Mouse (Mus musculus) gonadal fat pad, adult 2 months (tissue): ENCODE data around the gene 4933407L21Rik. TPM values are rescaled to one million over a fixed set of nuclear protein-coding genes. Genes with fewer than 3 reads are reported as not detected.

Experiments
- DNase-seq: peaks from one replicate; pipeline ENCODE4 v3.0.0-alpha.2; 2012; ENCODE audit warnings: low read depth
- polyA plus RNA-seq: library from polyadenylated mRNA; depleted of rRNA; stranded (reverse); fragments of >200 nt; gene quantifications from 2 replicates; pipeline ENCODE4 v1.2.3, GENCODE M21; 2012; rRNA removed

Gene 4933407L21Rik
- polyA plus RNA-seq: 0.58 and 2.1 TPM in 2 replicates

DNA sequence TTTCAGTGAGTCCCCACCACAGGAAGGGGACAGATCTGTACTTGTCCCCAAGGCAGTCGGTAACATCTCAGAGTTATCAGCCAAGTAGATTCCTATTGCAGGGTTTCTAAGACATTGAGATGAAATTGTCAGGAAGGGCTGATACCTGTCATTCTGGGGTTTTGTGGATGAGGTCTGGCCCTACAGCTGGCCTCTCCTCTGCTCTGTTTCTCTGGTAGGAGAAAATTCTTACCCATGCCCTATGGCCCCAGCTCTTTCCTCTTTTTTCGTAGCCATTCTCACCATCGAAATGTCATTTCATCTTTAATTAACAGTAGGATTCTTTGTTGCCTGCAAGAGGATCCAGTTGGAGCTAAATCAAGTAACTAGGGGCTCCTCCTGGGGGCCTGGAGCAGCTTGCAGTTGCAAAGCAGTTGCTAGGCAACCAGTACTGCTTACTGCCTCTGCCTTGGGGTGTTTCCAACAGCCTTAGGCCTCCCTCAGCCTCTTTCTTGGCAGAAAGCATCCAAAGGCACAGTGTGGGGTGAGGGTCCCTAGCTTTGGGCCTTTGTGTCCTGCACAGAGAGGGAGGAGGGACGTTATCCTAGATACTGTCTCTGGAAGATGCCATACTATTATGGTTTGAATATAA lies at the start of gene 4933407L21Rik:
Gene 4933407L21Rik (plus strand): TSS at position 427 of the 631 bp plus-strand sequence.
- no peak for DNase-seq

DNA sequence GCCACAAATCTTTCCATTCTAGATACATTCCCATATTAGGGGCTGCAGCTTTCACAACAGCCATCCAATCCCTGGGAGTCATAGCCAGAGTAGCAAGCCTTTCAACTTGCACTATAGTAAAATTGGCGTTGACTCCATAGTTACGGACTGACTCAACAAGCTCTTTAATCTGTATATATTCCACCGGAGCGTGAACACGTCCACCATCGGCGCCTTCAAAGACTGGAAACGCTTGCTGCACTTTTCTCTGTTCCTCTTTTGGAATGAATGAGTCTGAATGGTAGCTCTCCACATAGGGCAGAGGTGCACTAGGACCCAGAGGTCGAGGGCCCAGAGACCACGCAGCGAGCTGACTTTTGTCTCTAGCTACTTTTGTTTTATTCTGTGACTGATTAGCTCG lies 46.3 kb upstream of the 4933407L21Rik start:
- no peak for DNase-seq

DNA sequence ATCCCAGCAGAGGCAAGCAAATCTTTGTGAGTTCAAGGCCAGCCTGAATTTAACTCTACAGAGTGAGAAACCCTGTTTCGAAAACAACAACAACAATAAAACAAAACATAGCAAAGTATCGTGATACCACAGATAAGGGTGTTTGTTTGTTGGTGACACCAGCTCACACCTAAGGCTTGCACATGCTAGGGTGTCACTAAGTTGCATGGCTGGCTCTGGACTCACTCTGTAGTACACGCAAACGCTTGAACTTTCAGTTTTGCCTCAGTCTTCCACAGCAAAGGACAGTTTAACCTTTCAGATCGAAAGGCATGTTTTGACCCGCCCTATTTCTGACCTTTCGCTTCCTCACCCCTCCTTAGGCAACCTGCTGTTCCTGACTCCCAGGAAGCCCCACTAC lies 41.1 kb upstream of the 4933407L21Rik start:
- DNase-seq: no peak

- DNase-seq: peak; percentile 24
Measured at GRCm38 (mm10) chr1:85894231-85894747, 34.0 kb upstream of the 4933407L21Rik start, which contains the start of gene Itm2c. Gene Itm2c (plus strand): TSS chr1:85894281.

DNA sequence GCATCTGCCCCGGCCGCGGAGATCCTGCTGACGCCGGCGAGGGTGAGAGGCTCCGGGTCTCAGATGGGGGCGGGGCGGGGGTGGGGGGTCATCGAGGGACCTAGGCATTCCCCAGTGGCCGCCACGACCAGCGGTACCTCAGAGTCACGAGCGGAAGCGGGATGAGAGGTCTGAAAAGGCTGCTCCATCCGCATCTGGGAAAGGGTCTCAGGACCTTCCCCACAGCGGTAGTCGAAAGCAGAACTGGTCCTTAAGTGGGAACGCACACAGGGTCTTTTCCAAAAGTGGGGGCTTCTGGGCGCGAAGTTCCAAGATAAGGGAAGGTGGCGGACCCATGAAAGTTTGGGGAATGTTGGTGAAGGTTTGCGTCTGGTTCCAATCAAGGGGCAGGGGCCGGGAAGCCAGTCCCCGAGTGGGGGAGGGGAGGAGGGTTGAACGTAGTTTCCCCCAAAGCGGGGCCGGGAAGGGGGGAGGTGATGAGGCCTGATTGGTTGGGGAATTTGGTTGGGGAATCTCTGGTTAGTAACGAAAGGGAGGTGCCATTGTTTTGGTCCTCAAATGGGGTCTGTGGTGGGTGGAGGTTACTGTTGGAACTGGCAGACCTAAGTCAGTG lies 33.4 kb upstream of the 4933407L21Rik start:
- no peak for DNase-seq

GRCm38 (mm10) chr1:85895391-85895837 lies 32.9 kb upstream of the 4933407L21Rik start:
- no peak for DNase-seq

DNA sequence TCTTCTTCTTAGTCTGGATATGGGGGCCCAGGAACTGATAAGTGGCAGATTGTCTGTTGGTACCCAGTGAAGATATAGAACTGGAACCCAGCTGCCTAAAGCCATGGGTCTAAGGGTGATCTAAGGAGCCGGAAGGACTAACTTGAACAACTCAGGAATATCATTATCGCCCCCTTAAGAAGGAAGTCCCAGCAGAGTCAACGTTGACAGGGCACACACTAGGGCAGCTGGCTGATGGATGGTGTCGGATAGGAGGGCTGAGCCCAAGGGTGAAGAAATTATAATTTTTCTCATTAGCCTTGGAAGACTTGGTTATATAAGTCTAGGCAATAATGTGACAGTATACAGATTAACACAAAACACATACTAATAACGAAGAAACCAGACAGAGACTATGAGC lies 32.2 kb upstream of the 4933407L21Rik start:
- no peak for DNase-seq

DNA sequence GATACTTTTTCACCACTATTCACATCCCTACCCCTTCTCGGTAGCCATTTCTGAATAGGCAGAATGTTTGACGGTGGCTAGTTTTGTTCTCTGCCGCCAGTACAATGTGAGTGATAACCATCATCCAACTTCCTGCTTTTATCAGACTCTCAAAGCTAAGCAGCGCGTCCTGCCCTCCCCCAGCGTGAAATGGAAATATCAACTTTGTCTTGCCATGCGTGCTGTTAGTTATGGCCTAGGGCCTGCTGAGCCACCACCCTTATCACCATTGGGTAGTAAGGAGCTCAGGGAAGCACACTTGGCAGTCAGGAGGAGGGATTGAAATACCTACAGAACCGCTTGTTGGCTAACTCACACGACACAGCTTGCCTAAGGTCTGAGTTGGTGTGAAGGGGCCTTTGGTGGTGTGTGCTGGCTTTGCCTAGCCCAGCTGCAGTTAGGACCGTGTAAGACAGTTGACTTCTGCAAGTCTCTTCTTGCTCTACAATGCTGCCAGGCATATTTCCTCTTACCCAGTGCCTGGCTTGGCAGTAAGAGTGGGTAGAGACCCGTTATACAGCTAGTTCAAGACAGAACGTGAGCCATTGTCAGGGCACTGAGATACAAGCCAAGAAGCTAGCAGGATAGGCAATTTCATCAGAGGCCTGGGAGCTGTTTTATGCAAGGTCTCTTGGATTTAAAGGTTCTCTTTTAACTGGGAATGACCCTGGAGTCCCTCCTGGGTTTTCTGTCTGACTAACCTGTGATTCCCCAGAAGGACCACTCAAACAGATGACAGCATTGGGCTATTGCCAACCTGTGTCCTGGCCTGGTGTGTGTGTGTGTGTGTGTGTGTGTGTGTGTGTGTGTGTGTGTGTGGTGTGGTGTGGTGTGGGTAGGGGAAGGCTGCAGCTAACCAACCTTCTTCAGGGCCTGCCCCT lies 31.2 kb upstream of the 4933407L21Rik start:
- DNase-seq: peak; percentile 99

- DNase-seq: no peak
Measured at GRCm38 (mm10) chr1:85897901-85898760, 30.2 kb upstream of the 4933407L21Rik start.

- DNase-seq: peak; percentile 71
Measured at GRCm38 (mm10) chr1:85898761-85899387, 29.4 kb upstream of the 4933407L21Rik start.

- no peak for DNase-seq
Measured at GRCm38 (mm10) chr1:85899388-85899761, 28.9 kb upstream of the 4933407L21Rik start.

GRCm38 (mm10) chr1:85900521-85901333 lies 27.6 kb upstream of the 4933407L21Rik start:
- DNase-seq: peak; percentile 61

GRCm38 (mm10) chr1:85901516-85902107 lies 26.7 kb upstream of the 4933407L21Rik start:
- DNase-seq: no peak

DNA sequence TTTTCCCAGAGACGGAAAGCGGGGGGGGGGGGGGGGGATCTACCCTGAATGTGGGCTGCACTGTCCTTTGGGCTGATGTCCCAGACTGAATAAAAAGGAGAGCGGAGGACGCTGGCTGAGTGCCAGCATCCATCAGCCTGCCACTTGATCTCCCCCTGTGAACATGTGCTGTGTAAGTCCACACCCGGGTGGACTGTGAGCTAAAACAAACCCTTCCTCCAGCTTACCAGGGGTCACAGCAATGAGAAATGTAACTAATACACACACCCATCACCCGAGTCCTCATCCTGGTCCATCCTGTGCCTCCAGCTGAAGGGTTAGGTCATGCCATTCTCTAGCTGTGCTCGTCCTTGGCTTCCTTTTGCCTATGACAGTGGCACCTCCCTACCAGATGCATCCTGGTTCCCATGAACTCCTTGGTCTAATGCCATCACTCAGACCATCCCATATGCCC lies 26.1 kb upstream of the 4933407L21Rik start:
- no peak for DNase-seq

GRCm38 (mm10) chr1:85906892-85907291 lies 21.4 kb upstream of the 4933407L21Rik start:
- no peak for DNase-seq

DNA sequence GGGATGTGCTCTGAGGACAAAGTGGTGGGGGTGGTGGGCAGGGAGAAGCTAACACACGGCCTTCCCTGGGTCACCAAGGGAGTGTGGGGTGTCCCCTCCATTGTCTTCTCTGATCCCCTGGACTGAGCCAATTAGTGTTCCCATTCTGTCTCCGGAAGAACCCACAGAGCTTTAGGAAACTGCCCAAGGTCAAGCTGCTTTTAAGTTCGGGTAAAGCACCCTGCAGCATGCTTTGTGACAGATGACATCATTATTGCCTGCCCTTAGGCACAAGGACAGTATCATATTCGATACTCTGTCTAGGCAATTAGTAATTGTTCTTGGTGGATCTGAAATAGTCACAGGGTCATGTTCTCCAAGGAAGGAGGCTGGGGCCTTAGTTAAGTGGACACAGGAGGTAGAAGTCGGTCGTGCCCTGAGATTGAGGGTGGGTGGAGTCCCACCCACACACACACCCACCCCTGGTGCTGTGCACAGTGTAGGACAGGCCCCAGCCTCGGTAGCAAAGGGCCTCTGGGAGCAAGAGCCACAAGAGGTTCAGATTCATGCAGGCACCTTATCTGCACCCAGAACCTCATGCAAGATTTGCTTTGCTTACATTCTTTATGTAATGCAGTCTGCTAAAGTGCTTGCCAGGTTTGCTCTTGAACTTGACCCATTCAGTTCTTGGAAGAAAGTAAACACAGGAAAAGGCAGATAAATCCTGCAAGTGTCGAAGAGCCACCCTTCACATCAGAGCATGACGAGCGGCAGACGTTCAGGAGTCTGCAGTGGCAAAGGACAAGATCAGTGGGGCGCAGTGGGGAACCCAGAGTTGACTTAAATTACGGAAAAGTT lies 19.3 kb upstream of the 4933407L21Rik start:
- no peak for DNase-seq

DNA sequence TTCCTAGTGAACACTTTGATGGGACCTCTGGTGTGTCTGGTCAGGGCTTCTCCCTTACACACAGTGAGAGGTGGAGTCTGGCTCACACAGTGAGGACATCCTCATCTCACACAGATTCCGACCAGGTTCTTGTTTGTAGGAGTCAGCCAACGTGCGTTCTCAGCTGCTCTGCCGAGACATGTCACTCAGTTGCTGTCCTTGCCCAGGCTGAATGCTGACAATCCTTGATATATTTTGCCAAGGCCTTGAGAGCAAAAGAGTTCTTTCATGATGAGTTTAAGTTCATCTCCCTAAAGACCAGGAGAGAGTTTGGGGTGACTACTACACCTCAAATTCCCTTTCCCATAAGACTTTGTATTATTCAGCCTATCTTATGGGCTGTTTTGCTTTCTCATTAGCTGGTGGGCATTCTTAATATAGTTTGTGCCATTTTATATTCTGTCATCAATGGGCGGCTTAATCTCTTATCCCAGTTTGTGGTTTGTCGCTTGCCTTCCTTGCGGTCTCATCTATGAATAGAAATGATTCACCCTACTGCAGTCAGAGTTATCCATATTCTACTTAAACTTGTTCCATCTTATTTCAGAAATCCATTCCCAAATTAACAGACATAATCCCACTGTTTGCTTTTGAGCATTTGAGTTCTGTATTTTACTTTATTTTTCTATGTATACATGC lies 15.1 kb upstream of the 4933407L21Rik start:
- DNase-seq: no peak

DNA sequence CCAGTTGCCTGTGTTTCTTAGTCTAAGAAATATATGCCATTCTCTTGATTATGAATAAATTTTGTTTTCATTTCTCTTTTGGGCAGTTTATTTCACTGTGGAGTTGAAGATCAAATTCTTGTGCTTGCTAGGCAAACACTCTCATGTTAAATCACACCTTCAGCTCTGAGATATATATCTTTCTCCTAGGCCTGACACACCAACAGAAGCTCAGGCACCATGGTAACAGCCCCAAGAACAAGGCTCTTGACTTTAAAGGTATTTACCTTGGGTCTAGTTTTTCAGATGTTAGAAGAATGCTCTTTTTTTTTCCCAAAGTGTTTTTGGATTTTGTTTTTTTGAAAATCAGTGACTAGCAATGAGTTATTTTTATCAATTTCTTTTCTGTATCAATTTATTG lies 12.4 kb upstream of the 4933407L21Rik start:
- DNase-seq: no peak
